Mouse (Mus musculus) liver, postnatal 0 days (tissue): ENCODE results near the gene Birc5.

Experiments
- CTCF ChIP-seq: sonication (generic); IDR thresholded peaks from 2 replicates; pipeline ENCODE4 v1.5.1; 2016; ENCODE audit warnings: antibody characterized with exemption, low read depth
- EP300 ChIP-seq: IDR thresholded peaks from 2 replicates; pipeline ENCODE4 v1.6.1; 2016; ENCODE audit warnings: antibody characterized with exemption, low read depth, mild to moderate bottlenecking

GRCm38 (mm10) chr11:117819095-117819494, 30.0 kb upstream of the Birc5 start:
- TF ChIP-seq EP300, result no peak
- no peak for TF ChIP-seq CTCF
